Mouse (Mus musculus): Measurements from ENCODE around the gene Tigd2. TPM values are rescaled to one million over a fixed set of nuclear protein-coding genes. Genes with fewer than 3 reads are reported as not detected.
"Not testable (repeated sequence)": the region's sequence is repeated elsewhere in the genome, so short reads cannot be mapped to it uniquely, and the experiment has no call there.

Tigd2 gene
- total RNA-seq (2021): 10 to 100 TPM in 1 of 2 experiments, 1 to 10 TPM in 1; 7.8 to 10.5 TPM
- long read RNA-seq, experiment 1, partial matches to known transcripts: 0 of 4 reads
- long read RNA-seq, experiment 1, other reads (novel, unspliced or antisense): 1 of 4 reads
- long read RNA-seq, experiment 2, transcript Tigd2-201 (2 exons, 3,007 nt): major isoform, 8 of 17 reads
- long read RNA-seq, experiment 2, partial matches to known transcripts: 0 of 17 reads
- long read RNA-seq, experiment 2, other reads (novel, unspliced or antisense): 9 of 17 reads

GRCm38 (mm10) chr6:59208685-59209298 is at the start of gene Tigd2:
Gene Tigd2 (plus strand): TSS chr6:59208870.
- DNase-seq: peak; percentile 89 to 90
- intact Hi-C loops (cut with DNase I): no loop called here

DNA sequence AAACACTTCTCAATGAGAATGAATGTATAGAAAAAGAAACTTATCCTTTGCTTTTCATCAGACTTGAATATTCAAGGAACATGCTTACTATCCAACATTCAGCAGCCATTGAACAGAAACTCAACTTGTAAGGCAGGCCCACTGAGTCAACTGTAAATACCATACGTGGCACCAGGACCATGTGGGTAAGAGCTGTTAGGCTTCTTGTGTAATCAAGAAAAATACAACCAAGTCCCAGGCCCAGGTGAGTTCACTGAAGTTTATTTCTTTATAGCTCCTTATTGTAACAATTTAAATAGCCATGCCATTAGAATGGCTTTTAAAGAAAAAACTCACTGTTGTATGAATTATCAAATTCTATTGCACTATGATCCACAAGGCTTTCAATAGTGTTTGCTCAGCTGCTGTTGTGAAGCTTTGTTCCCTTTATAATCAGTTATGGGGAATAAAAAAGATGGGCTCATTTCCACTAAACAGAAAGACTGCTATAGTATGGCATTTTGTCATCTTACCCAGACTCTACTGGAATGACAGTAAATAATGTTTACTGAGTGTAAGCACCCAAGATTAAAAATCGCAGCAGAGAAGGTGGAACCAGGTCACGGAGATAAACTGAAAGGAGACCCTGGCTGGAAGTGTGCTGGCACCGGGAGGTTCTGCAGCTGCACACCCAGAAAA is 46.7 kb upstream of the Tigd2 start:
- intact Hi-C loops (cut with DNase I): no loop called here
- no peak for DNase-seq

DNA sequence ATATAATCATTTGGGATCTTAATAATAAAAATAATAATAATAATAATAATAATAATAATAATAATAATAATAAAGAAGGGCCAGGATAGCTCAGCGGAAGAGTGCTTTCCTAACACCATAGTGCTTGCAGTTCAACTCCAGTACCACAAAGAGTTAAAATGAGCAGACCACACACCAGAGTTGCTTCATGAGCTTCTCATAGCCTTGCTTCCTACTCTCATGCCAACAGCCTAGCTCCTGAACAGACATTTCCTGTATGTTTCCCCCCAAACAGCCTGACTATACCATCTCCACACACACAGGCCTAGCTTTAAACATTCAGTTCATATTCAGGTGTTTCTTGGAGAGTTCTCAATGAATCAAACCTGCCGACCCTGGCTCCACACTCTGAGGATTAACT is 45.8 kb upstream of the Tigd2 start:
- intact Hi-C loops (cut with DNase I): no loop called here

DNA sequence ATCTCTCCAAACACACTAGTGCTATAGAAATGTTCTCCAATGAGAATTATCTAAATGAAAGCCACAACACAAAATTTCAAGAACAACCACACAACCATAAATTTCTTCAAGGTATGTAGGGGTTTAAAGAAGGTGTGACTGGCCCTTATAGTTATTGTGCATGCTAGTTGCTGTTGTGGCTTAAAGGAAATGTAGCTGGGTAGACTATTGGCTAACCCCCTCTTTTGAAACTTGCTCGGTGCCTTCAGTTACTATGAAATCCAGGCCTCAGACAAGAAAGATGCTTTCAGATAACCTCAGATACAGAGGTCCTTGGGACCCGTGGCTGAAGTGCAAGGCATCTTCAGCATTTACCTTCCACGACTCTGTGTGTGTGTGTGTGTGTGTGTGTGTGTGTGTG is 45.3 kb upstream of the Tigd2 start:
- intact Hi-C loops (cut with DNase I): no loop called here
- no peak for DNase-seq

More for the DNA sequence above, 45.8 kb upstream of the Tigd2 start:
- DNase-seq: no peak

- no peak for DNase-seq
- intact Hi-C loops (cut with DNase I): no loop called here
Observed at GRCm38 (mm10) chr6:59168939-59169338, 39.7 kb upstream of the Tigd2 start.

- DNase-seq: no peak
- intact Hi-C loops (cut with DNase I): loop anchor here (10.0 kb wide), 1 partner anchor 566 kb away; no protein-coding TSS in a partner anchor
Observed at GRCm38 (mm10) chr6:59171230-59171629, 37.4 kb upstream of the Tigd2 start.

GRCm38 (mm10) chr6:59173940-59174339 is 34.7 kb upstream of the Tigd2 start:
- intact Hi-C loops (cut with DNase I): loop anchor here (10.0 kb wide), 1 partner anchor 569 kb away; no protein-coding TSS in a partner anchor

DNA sequence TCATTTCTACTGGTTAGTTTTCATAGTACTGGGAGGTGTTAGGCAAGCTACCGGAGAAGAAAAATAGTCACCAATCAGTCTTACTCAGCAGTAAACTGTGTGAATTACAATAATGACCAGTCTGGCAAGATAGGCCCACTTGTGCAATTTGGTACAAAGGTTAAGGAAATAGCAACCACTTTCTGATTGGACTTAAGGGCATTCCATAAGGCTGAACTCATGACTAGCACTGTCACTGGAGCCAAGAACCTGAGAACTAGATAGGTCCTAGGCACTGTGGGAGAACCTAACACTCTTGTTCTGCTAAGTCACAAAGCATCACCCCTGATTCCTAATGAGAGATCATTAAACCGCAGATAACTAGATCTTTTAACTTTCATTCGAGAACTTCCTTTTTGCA is 30.6 kb upstream of the Tigd2 start:
- DNase-seq: no peak
- intact Hi-C loops (cut with DNase I): loop anchor here (5.0 to 10.0 kb wide), 2 partner anchors 251 to 573 kb away; no protein-coding TSS in a partner anchor

More at GRCm38 (mm10) chr6:59173940-59174339, 34.7 kb upstream of the Tigd2 start:
- no peak for DNase-seq

GRCm38 (mm10) chr6:59180376-59180996 is 28.2 kb upstream of the Tigd2 start:
- intact Hi-C loops (cut with DNase I): loop anchor here (2.0 kb wide), 1 partner anchor 160 kb away; no protein-coding TSS in a partner anchor
- DNase-seq: peak in 1 of 2 experiments; percentile 25

DNA sequence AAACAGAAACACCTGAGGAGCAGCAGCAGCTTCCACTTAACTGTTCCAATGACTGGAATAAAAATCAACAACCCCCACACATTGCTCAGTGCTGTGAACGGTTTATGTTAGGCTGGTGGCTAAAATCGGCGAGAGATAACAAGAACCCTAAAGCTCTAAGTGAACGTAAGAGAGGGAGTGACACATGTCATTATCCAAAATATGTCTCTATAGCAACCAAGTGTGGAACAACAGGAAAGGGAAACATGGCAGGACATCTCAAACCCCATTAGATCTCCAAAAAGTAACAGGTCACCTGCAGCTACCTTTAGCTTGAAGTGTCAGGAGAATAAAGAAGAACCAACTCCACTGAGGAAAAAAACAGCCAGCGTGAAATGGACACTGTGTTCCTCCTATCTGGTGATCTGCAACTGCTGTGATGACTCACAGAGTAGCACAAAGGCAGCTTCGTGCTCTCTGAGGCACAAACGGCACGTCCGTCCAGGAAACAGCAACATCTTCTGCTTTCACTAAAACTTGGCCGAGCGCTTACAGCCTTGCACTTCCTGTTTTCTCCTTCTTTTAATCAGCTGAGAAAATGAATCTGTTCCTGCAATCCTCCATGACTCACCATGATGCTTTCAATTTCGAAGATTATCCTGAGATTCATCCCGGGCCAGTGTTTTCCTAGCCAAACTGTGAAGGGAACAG is 23.5 kb upstream of the Tigd2 start:
- intact Hi-C loops (cut with DNase I): no loop called here
- DNase-seq: peak; percentile 14 to 40

- DNase-seq: no peak
- intact Hi-C loops (cut with DNase I): no loop called here
Observed at GRCm38 (mm10) chr6:59190006-59190405, 18.7 kb upstream of the Tigd2 start.

- DNase-seq: not testable (repeated sequence)
Observed at GRCm38 (mm10) chr6:59194518-59194917, 14.2 kb upstream of the Tigd2 start.

DNA sequence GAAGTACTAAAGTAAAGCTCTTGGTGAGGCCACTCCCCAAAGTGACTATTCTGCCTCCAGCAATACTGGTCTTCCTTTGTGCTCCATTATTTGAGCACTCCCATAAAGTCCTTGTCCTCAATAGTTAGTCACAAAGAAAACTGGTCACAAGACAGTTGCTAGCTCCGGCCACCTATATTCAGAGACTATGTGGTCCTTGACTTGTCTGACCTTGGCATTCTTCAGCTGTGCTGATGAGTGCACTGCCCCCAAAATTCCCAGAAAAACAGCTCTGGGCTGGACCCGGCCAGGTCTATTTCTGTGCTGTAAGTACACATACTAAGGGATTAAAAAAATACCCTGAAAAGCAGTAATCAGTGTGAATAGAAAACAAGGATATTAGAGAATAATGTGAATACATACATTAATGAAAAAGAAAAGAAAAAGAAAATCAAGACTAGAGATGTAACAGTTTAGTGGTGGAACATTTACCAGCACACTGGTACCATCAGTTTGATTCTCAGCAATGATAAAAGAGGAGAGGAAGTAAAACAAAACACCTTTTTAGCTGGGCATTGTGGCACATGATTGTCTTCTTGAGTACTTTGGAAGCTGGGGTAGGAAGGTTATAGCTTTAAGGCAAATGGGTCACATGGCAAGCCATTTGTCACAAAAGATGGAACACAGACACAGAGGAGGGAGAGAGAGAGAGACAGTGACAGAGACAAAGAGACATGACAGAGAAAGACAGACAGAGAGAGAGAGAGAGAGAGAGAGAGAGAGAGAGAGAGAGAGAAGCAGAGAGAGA is 12.6 kb upstream of the Tigd2 start:
- no peak for DNase-seq
- intact Hi-C loops (cut with DNase I): no loop called here

More at GRCm38 (mm10) chr6:59194518-59194917, 14.2 kb upstream of the Tigd2 start:
- intact Hi-C loops (cut with DNase I): not testable (repeated sequence)

DNA sequence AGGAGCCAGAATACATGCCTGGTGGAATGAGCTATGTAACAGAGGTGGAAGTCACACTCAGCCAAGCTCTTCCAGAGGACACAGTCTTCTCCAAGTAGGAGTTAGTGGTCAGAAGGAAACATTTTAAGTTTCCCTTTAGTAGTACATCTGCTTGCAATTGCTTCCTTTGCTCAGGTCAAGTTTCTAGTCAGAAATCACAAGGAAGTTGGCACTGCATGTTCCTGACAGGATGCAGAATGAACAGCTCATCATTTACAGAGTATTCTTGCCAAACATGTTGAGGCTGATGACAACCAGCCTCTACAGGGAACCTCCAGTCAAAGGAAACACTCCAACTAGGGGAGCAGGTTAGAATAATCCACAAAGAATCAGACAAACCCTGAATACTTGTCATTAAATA is 11.9 kb upstream of the Tigd2 start:
- DNase-seq: no peak
- intact Hi-C loops (cut with DNase I): no loop called here

GRCm38 (mm10) chr6:59198356-59198755 is 10.3 kb upstream of the Tigd2 start:
- intact Hi-C loops (cut with DNase I): no loop called here

GRCm38 (mm10) chr6:59199021-59199420 is 9.6 kb upstream of the Tigd2 start:
- no peak for DNase-seq
- intact Hi-C loops (cut with DNase I): no loop called here

More at GRCm38 (mm10) chr6:59198356-59198755, 10.3 kb upstream of the Tigd2 start:
- no peak for DNase-seq

- DNase-seq: no peak
- intact Hi-C loops (cut with DNase I): no loop called here
Observed at GRCm38 (mm10) chr6:59207561-59207960, 1.1 kb upstream of the Tigd2 start.

GRCm38 (mm10) chr6:59209299-59209707 is 633 bp downstream of the Tigd2 start:
- intact Hi-C loops (cut with DNase I): no loop called here

DNA sequence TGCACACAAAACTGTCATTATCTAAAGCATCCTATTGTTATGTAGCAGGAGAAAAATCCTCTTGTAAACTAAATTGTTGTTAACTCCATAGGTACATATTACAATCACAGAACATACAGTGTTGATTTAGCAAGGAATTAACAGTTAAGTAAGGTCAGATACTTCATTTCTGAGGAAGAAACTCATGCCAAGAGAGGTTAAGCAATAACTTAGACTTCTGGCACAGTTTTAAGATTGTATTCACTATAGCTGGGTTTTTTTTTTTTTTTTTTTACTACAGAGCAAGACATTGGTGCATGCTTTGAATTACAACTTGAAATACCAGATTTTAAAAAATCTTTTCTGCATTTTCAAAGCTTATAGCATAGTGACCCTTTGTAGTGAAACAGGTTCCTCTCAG is 24.5 kb downstream of the Tigd2 start:
- intact Hi-C loops (cut with DNase I): no loop called here

More at GRCm38 (mm10) chr6:59209299-59209707, 633 bp downstream of the Tigd2 start:
- no peak for DNase-seq

More for the DNA sequence above, 24.5 kb downstream of the Tigd2 start:
- DNase-seq: no peak

All from gastrocnemius, postnatal 36 days (tissue).